Mouse (Mus musculus) hindbrain, embryonic 14.5 days (tissue): ENCODE results near the gene Foxj2. TPM values are rescaled to one million over a fixed set of nuclear protein-coding genes. Genes with fewer than 3 reads are reported as not detected.

Experiments used
- ATAC-seq: fragments of 200-750 bp; cut with Nextera tagmentation; 2 replicates; pipeline ENCODE4 v1.8.0; 2017; ENCODE audit warnings: moderate number of reproducible peaks, mild to moderate bottlenecking, moderate TSS enrichment, moderate library complexity; ENCODE audit not compliant: low FRiP score
- DNase-seq: peaks from one replicate; pipeline ENCODE4 v3.0.0-alpha.2; 2015; ENCODE audit warnings: low spot score
- H3K27ac ChIP-seq: fragments of 300-500 bp; sonication (generic); 2 replicates; pipeline ENCODE4 v1.5.1; 2014; ENCODE audit warnings: mild to moderate bottlenecking, moderate library complexity
- H3K27me3 ChIP-seq: fragments of 300-500 bp; sonication (generic); 2 replicates; pipeline ENCODE4 v1.6.1; 2014; ENCODE audit warnings: mild to moderate bottlenecking, low read length, mixed read lengths; ENCODE audit not compliant: control insufficient read depth, insufficient read depth
- H3K36me3 ChIP-seq: fragments of 300-500 bp; sonication (generic); replicated peaks from 2 replicates; pipeline ENCODE4 v1.6.1; 2014; ENCODE audit not compliant: control insufficient read depth, insufficient read depth
- H3K4me1 ChIP-seq: fragments of 300-500 bp; sonication (generic); replicated peaks from 2 replicates; pipeline ENCODE4 v1.6.1; 2014; ENCODE audit warnings: antibody characterized with exemption, low read length, mixed read lengths; ENCODE audit not compliant: control insufficient read depth, insufficient read depth
- H3K4me2 ChIP-seq: fragments of 300-500 bp; sonication (generic); replicated peaks from 2 replicates; pipeline ENCODE4 v1.6.1; 2014; ENCODE audit warnings: mild to moderate bottlenecking, moderate library complexity
- H3K4me3 ChIP-seq: fragments of 300-500 bp; sonication (generic); replicated peaks from 2 replicates; pipeline ENCODE4 v1.5.1; 2014; ENCODE audit warnings: mild to moderate bottlenecking, low read length
- H3K9ac ChIP-seq: fragments of 300-500 bp; sonication (generic); 2 replicates; pipeline ENCODE4 v1.6.1; 2014
- H3K9me3 ChIP-seq: fragments of 300-500 bp; sonication (generic); 2 replicates; pipeline ENCODE4 v1.6.1; 2016; ENCODE audit warnings: low read length; ENCODE audit not compliant: control insufficient read depth
- WGBS: fragments of 180-500 bp; shearing (Covaris S2); extraction: QIAGEN DNeasy Blood & Tissue Kit; methylation state at CpG from one replicate; pipeline ENCODE4 v1.1.7; 2014; 5-methylcytosine and 5-hydroxymethylcytosine counted together
- polyA plus RNA-seq: library from polyadenylated mRNA; unstranded; fragments of >200 nt; fragmentation: Nextera tagmentation; extraction: Ambion mirVana; gene quantifications from 2 replicates; pipeline ENCODE4 v1.2.1, GENCODE M21; 2014

The Foxj2 gene
- polyA plus RNA-seq, 1 experiment from 2014 or later = 9.5 TPM

- H3K27me3 ChIP-seq = no peaks in the 10 kb centered on the region
- H3K4me2 ChIP-seq = no peak within 1 kb of the TSS
- no peak within 1 kb of the TSS for H3K9ac ChIP-seq
- no peak for DNase-seq
- no peak within 1 kb of the TSS for H3K27ac ChIP-seq
- 87% methylated on average over 7 of the region's 7 CpGs for WGBS
- no peak for ATAC-seq
- H3K4me3 ChIP-seq = no peak within 1 kb of the TSS
- H3K9me3 ChIP-seq = peaks cover 4% of the 10 kb centered on the region; the same call in 1 of the 2 replicates
- no peaks in the 10 kb centered on the region for H3K4me1 ChIP-seq
- H3K36me3 ChIP-seq = no peaks in the 10 kb centered on the region
Measured at GRCm38 (mm10) chr6:122855955-122856354, 36.2 kb downstream of the Foxj2 start, which contains the start of gene C3ar1. Gene C3ar1 (minus strand): TSS chr6:122856161.

GRCm38 (mm10) chr6:122862434-122862833 lies 42.7 kb downstream of the Foxj2 start:
- H3K9me3 ChIP-seq = peaks cover 19% of the 10 kb centered on the region
- no peak for ATAC-seq
- 82% methylated on average over 6 of the region's 6 CpGs for WGBS

DNA sequence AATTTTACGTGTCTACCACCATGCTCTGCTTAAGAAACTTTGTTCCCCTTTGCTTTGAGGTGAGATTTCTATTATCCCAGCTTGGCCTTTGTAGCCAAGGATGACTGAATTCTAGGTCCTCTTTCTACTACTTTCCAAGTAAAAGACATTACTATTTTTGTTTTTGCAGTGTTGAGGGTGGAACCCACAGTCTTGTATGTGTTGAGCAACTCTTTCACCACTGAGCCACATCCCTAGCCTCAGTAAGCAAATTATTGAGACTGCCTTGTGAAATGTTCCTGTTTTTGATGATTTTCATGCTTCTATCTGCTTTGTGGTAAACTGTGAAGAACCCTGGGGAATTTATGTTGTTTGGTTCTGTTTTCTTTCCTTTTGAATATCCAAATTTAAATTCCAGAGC lies 43.2 kb downstream of the Foxj2 start:
- Histone ChIP-seq H3K4me3 (no peak overlapping the region), H3K4me1 (no peaks in the 10 kb centered on the region), H3K9ac (no peak overlapping the region), H3K27me3 (no peaks in the 10 kb centered on the region), H3K4me2 (no peak overlapping the region), H3K9me3 (peaks cover 19% of the 10 kb centered on the region), H3K27ac (no peak overlapping the region), H3K36me3 (no peaks in the 10 kb centered on the region)
- 84% methylated on average over 1 of the region's 1 CpGs for WGBS
- DNase-seq (no peak), ATAC-seq (no peak)

More at GRCm38 (mm10) chr6:122862434-122862833, 42.7 kb downstream of the Foxj2 start:
- no peaks in the 10 kb centered on the region for H3K36me3 ChIP-seq
- no peaks in the 10 kb centered on the region for H3K27me3 ChIP-seq
- no peak for DNase-seq
- no peaks in the 10 kb centered on the region for H3K4me1 ChIP-seq
- no peak overlapping the region for H3K4me3 ChIP-seq
- H3K4me2 ChIP-seq = no peak overlapping the region
- no peak overlapping the region for H3K9ac ChIP-seq
- no peak overlapping the region for H3K27ac ChIP-seq

- WGBS = 72% methylated on average over 4 of the region's 4 CpGs
- Histone ChIP-seq H3K36me3 (no peaks in the 10 kb centered on the region), H3K27me3 (no peaks in the 10 kb centered on the region), H3K27ac (no peak overlapping the region), H3K9ac (no peak overlapping the region), H3K4me3 (no peak overlapping the region), H3K9me3 (no peaks in the 10 kb centered on the region), H3K4me2 (no peak overlapping the region), H3K4me1 (no peaks in the 10 kb centered on the region)
- no peak for ATAC-seq
- DNase-seq = no peak
Measured at GRCm38 (mm10) chr6:122867914-122868313, 48.2 kb downstream of the Foxj2 start.

DNA sequence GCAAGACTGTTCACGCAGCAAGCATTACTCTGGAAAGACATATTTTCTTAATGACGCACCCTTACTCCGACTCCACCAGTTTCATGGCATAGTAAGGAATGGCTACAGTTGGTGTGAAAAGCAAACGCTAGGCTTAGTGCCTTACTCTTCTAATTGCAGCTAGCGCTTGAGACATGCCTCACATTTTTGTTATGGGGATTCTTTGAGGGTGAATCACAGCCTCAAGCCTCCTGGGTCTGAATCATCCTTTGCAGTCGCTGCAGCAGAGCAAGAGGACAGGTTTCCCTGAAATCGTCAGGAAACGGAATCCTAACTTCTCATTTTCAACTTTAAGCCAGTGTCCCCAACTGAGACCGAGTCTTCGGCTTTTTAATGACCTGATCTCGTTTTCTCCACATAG lies 50.1 kb downstream of the Foxj2 start:
- H3K27ac ChIP-seq = no peak overlapping the region
- DNase-seq (no peak), ATAC-seq (no peak)
- H3K27me3 ChIP-seq = no peaks in the 10 kb centered on the region
- H3K9me3 ChIP-seq = no peaks in the 10 kb centered on the region
- no peak overlapping the region for H3K9ac ChIP-seq
- WGBS = 87% methylated on average over 11 of the region's 11 CpGs
- no peak overlapping the region for H3K4me3 ChIP-seq
- no peaks in the 10 kb centered on the region for H3K36me3 ChIP-seq
- H3K4me2 ChIP-seq = no peak overlapping the region
- H3K4me1 ChIP-seq = no peaks in the 10 kb centered on the region

- WGBS = 98% methylated on average over 5 of the region's 5 CpGs
- DNase-seq (no peak), ATAC-seq (no peak)
- H3K4me3 ChIP-seq = no peak overlapping the region
- no peak overlapping the region for H3K9ac ChIP-seq
- no peaks in the 10 kb centered on the region for H3K9me3 ChIP-seq
- no peak overlapping the region for H3K4me2 ChIP-seq
- no peaks in the 10 kb centered on the region for H3K27me3 ChIP-seq
- peaks cover 16% of the 10 kb centered on the region for H3K36me3 ChIP-seq
- peaks cover 14% of the 10 kb centered on the region for H3K4me1 ChIP-seq
- no peak overlapping the region for H3K27ac ChIP-seq
Measured at GRCm38 (mm10) chr6:122872800-122873199, 53.1 kb downstream of the Foxj2 start.

- Histone ChIP-seq H3K4me2 (peak within 1 kb of the TSS; percentile 62), H3K36me3 (peaks cover 26% of the 10 kb centered on the region), H3K9ac (peak within 1 kb of the TSS; percentile 87), H3K27me3 (no peaks in the 10 kb centered on the region), H3K9me3 (no peaks in the 10 kb centered on the region), H3K4me3 (peak within 1 kb of the TSS; percentile 74), H3K27ac (peak within 1 kb of the TSS; percentile 92), H3K4me1 (peaks cover 14% of the 10 kb centered on the region)
- DNase-seq (peak; percentile 99), ATAC-seq (peak; percentile 98)
- 7% methylated on average over 43 of the region's 43 CpGs for WGBS
Measured at GRCm38 (mm10) chr6:122873871-122874719, 54.4 kb downstream of the Foxj2 start, which contains the start of gene Necap1. Gene Necap1 (plus strand): TSS chr6:122874474.

- peak overlapping the region; percentile 87 for H3K9ac ChIP-seq
- no peaks in the 10 kb centered on the region for H3K9me3 ChIP-seq
- peaks cover 32% of the 10 kb centered on the region for H3K36me3 ChIP-seq
- peak overlapping the region; percentile 92 for H3K27ac ChIP-seq
- H3K27me3 ChIP-seq = no peaks in the 10 kb centered on the region
- 1% methylated on average over 31 of the region's 31 CpGs for WGBS
- peaks cover 14% of the 10 kb centered on the region for H3K4me1 ChIP-seq
- peak overlapping the region; percentile 62 for H3K4me2 ChIP-seq
- DNase-seq (peak; percentile 41), ATAC-seq (peak; percentile 75)
- H3K4me3 ChIP-seq = peak overlapping the region; percentile 74
Measured at GRCm38 (mm10) chr6:122874720-122875389, 55.1 kb downstream of the Foxj2 start.

DNA sequence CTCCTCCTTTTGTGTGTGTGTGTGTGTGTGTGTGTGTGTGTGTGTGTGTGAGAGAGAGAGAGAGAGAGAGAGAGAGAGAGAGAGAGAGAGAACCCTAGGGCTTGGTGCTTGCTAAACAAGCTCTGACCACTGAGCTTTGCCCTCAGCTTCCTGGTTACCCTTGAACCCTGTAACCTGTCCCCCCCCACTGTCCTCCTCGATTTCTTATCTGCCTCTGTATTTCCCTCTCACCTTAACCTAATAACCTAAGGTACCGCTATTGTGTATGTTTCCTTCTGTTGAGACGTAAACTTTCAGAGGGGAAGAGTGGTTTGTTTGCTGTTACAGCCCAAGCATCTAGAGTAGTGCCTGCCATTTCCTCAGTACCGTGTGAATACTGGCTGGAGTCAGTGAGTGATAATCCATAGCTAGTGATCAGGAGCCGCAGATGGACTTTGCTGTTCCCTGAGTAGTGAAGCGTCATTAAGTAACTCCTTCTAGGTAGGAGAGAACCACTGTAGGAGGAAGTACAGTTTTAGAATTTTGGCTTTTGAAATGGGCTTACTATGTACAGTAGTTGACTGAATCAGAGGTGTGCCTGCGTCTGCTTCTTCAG lies 59.5 kb downstream of the Foxj2 start:
- DNase-seq (no peak), ATAC-seq (no peak)
- Histone ChIP-seq H3K4me3 (no peak overlapping the region), H3K27ac (no peak overlapping the region), H3K9ac (no peak overlapping the region), H3K4me1 (peaks cover 14% of the 10 kb centered on the region), H3K4me2 (no peak overlapping the region), H3K27me3 (no peaks in the 10 kb centered on the region), H3K36me3 (peaks cover 75% of the 10 kb centered on the region), H3K9me3 (no peaks in the 10 kb centered on the region)
- WGBS = 93% methylated on average over 7 of the region's 7 CpGs
